In the genomic region with DNA sequence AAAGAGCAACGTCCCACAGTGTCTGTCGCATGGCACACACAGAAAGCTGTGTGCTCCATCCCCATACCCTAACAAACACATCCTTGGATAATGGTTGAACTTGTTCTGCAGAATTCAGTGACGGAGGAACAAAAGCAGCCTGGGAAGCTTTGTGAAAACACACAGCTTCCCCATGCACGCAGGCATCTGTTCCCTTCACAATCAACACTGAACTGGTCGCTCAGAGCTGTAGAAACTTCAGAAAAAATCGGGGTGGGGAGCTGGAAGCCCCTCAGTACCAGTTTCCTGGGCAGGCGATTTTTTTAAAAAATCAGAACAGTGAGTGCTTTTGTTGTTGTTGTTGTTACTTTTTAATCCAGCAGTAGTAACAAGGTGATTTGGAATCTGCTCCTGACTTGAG, we compare ENCODE assay signal across 15 mouse cellular contexts. TPM values are rescaled to one million over a fixed set of nuclear protein-coding genes. Genes with fewer than 3 reads are reported as not detected.
"Had no signal": no experiment of that assay in that cellular context is flagged by ENCODE, and none has a peak within 500 bp of the region (broad histone marks: within the 10 kb centered on the region; RNA-seq: fewer than 3 reads in every experiment).

No protein-coding gene starts in this region.

- H3K9me3 ChIP-seq: limb, embryonic 12.5 days; limb, embryonic 15.5 days had no signal

- DNase-seq: kidney, adult 9 months; kidney, postnatal 14 days; kidney, postnatal 4 days; left cerebral cortex, postnatal 4 days; liver, postnatal 0 days; lung, embryonic 14.5 days; thymus, adult 18-20 months; thymus, postnatal 36 days had no signal

- H3K4me1 ChIP-seq: limb, embryonic 12.5 days; limb, embryonic 15.5 days had no signal

- H3K4me2 ChIP-seq: limb, embryonic 12.5 days; limb, embryonic 15.5 days; liver, embryonic 11.5 days; lung, embryonic 14.5 days had no signal

- ATAC-seq: liver, postnatal 0 days; lung, postnatal 0 days had no signal

- H3K27ac ChIP-seq: limb, embryonic 12.5 days; limb, embryonic 15.5 days; liver, embryonic 14.5 days; macrophage had no signal

- H3K36me3 ChIP-seq: limb, embryonic 12.5 days; limb, embryonic 15.5 days had no signal

- H3K4me3 ChIP-seq: limb, embryonic 12.5 days; limb, embryonic 15.5 days had no signal

- H3K27me3 ChIP-seq: limb, embryonic 12.5 days; limb, embryonic 15.5 days had no signal

- H3K9ac ChIP-seq: limb, embryonic 12.5 days; limb, embryonic 15.5 days; liver, embryonic 14.5 days; liver, postnatal 0 days; lung, embryonic 14.5 days had no signal

RNA-seq across cellular contexts. Expression of a gene that starts 42.8 kb away (rescaled TPM):
- total RNA-seq: megakaryocyte, adult 5-6 weeks had no signal
- polyA plus RNA-seq: macrophage had no signal
